Mouse (Mus musculus) CH12.LX (cell line): ENCODE measurements around the gene Nt5c2.

Experiments
- CTCF ChIP-seq, 2 experiments: IDR thresholded peaks in 1 of 2; conservative IDR thresholded peaks in 1 of 2; 2 replicates each; pipeline ENCODE4 v1.5.1; 2011 to 2012; ENCODE audit warnings: low read depth in 2 of 2, low read length in 2 of 2, improper control_type of control experiment in 1 of 2, inconsistent platforms in 1 of 2, mild to moderate bottlenecking in 1 of 2, moderate library complexity in 1 of 2
- JUND ChIP-seq: conservative IDR thresholded peaks from 2 replicates; pipeline ENCODE4 v1.6.1; 2011; ENCODE audit warnings: low read depth, low read length, improper control_type of control experiment
- MAFK ChIP-seq: IDR thresholded peaks from 2 replicates; pipeline ENCODE4 v1.6.1; 2011; ENCODE audit warnings: low read length, improper control_type of control experiment; ENCODE audit not compliant: insufficient replicate concordance
- MAZ ChIP-seq: IDR thresholded peaks from 2 replicates; pipeline ENCODE4 v1.6.1; 2012; ENCODE audit warnings: low read depth, mild to moderate bottlenecking, inconsistent platforms, low read length, improper control_type of control experiment, moderate library complexity
- MXI1 ChIP-seq: IDR thresholded peaks from 2 replicates; pipeline ENCODE4 v1.6.1; 2011; ENCODE audit warnings: mild to moderate bottlenecking, low read depth, low read length, improper control_type of control experiment
- POLR2A ChIP-seq: IDR thresholded peaks from 2 replicates; pipeline ENCODE4 v1.6.1; 2011; ENCODE audit warnings: low read depth, mild to moderate bottlenecking, improper control_type of control experiment, low read length
- RAD21 ChIP-seq: IDR thresholded peaks from 2 replicates; pipeline ENCODE4 v1.6.1; 2011; ENCODE audit warnings: low read depth, mild to moderate bottlenecking, low read length, improper control_type of control experiment, moderate library complexity
- ZMIZ1 ChIP-seq: IDR thresholded peaks from 2 replicates; pipeline ENCODE4 v1.6.1; 2012; ENCODE audit warnings: low read depth, mild to moderate bottlenecking, inconsistent platforms, low read length, improper control_type of control experiment

- TF ChIP-seq RAD21 (no peak), CTCF (conservative IDR thresholded peaks at IDR 0.05 in 1 of 2, IDR thresholded peaks at IDR 0.05 in 1 of 2; ENCODE audit: low read depth in 2 of 2, low read length in 2 of 2) (no peak), MXI1 (peak; percentile 22; the same call in 1 of the 2 replicates), POLR2A (peak; percentile 88), ZMIZ1 (no peak), MAZ (no peak; the same call in none of the 2 replicates), JUND (no peak), MAFK (no peak)
These were observed 53.3 kb downstream of the Nt5c2 start for GRCm38 (mm10) chr19:46961652-46962051.
